Comparison of ENCODE assay signal across 8 mouse cellular contexts in genomic region chr16:11323324-11324051, GRCm38 (mm10). TPM values are rescaled to one million over a fixed set of nuclear protein-coding genes. Genes with fewer than 3 reads are reported as not detected.
DNase-seq lines count a peak whose midpoint lies in the region; ATAC-seq and TF ChIP-seq lines count a peak whose summit lies in the region.

No protein-coding gene starts in this region.

- ATAC-seq in heart, postnatal 0 days (ENCODE audit: insufficient read depth, low read depth) = 0 out of 2 replicates have a peak, but pooled peaks have one; percentile 2
- peak; percentile 57 for ATAC-seq in megakaryocyte, adult 5-6 weeks (ENCODE audit: poor library complexity, severe bottlenecking)
- peak; percentile 30 for ATAC-seq in stomach, postnatal 0 days (ENCODE audit: low FRiP score, low TSS enrichment)

- 4% methylated on average over 17 of the region's 17 CpGs for WGBS in heart, postnatal 0 days
- WGBS in stomach, postnatal 0 days = 2% methylated on average over 17 of the region's 17 CpGs

- no peaks in the 10 kb centered on the region; a peak in 2 of 4 replicates for H3K27me3 ChIP-seq in MEL (ENCODE audit: control insufficient read depth in 1 of 2, insufficient read depth in 2 of 2, low read length in 2 of 2)
- H3K27me3 ChIP-seq in heart, postnatal 0 days (ENCODE audit: control insufficient read depth, insufficient read depth, low read length) = no peaks in the 10 kb centered on the region
- H3K27me3 ChIP-seq in stomach, postnatal 0 days (ENCODE audit: control insufficient read depth, insufficient read depth, low read length) = no peaks in the 10 kb centered on the region

- H3K79me2 ChIP-seq in MEL (ENCODE audit: control insufficient read depth, insufficient read depth, low read length, poor library complexity) = no peaks in the 10 kb centered on the region; the same call in 1 of the 2 replicates

- no peak; a peak in 1 of 4 replicates for TF ChIP-seq POLR2A in MEL (IDR thresholded peaks at IDR 0.05; ENCODE audit: control insufficient read depth in 1 of 2, insufficient read depth in 1 of 2, low read depth in 1 of 2, low read length in 2 of 2, poor library complexity in 1 of 2)

- H3K9me3 ChIP-seq in MEL (replicated peaks; ENCODE audit: insufficient read depth, low read length) = no peaks in the 10 kb centered on the region
- no peaks in the 10 kb centered on the region for H3K9me3 ChIP-seq in heart, postnatal 0 days (replicated peaks; ENCODE audit: control insufficient read depth, low read length)
- H3K9me3 ChIP-seq in stomach, postnatal 0 days (ENCODE audit: control insufficient read depth, low read length) = no peaks in the 10 kb centered on the region

- TF ChIP-seq EP300 in MEL (IDR thresholded peaks at IDR 0.05; ENCODE audit: low read depth in 1 of 2, low read length in 2 of 2) = no peak
- TF ChIP-seq EP300 in heart, postnatal 0 days (IDR thresholded peaks at IDR 0.05; ENCODE audit: low read depth) = no peak
- no peak for TF ChIP-seq EP300 in stomach, postnatal 0 days (optimal IDR thresholded peaks at IDR 0.05)

- H3K4me2 ChIP-seq in heart, postnatal 0 days (ENCODE audit: low read depth, low read length) = peak overlapping the region; percentile 95
- H3K4me2 ChIP-seq in stomach, postnatal 0 days (replicated peaks; ENCODE audit: low read depth) = peak overlapping the region; percentile 97

- H3K4me3 ChIP-seq in MEL (ENCODE audit: control insufficient read depth in 1 of 2, insufficient read depth in 1 of 2, low read depth in 2 of 2, low read length in 2 of 2) = peak overlapping the region; percentile 85 to 94
- peak overlapping the region; percentile 84 for H3K4me3 ChIP-seq in heart, postnatal 0 days (ENCODE audit: low read depth, low read length)
- H3K4me3 ChIP-seq in stomach, postnatal 0 days (ENCODE audit: low read depth, low read length) = peak overlapping the region; percentile 82

- DNase-seq in layer of hippocampus, adult 11-12 months (ENCODE audit: low spot score) = peak; percentile 20
- DNase-seq in layer of hippocampus, adult 9-11 months = no peak
- peak; percentile 55 for DNase-seq in MEL (ENCODE audit: low read depth, low spot score)
- DNase-seq in embryo, embryonic 11.5 days (ENCODE audit: low read depth, low spot score) = peak; percentile 29
- DNase-seq in heart, postnatal 0 days (ENCODE audit: low spot score) = peak; percentile 9
- peak; percentile 18 to 41 for DNase-seq in kidney, postnatal 4 days
- DNase-seq in stomach, postnatal 0 days (ENCODE audit: low spot score) = peak; percentile 42

- H3K27ac ChIP-seq in MEL (ENCODE audit: control insufficient read depth, low read depth, low read length) = no peak overlapping the region
- H3K27ac ChIP-seq in heart, postnatal 0 days (ENCODE audit: low read depth) = peak overlapping the region; percentile 78
- peak overlapping the region; percentile 91 for H3K27ac ChIP-seq in stomach, postnatal 0 days (replicated peaks)

- no peak for TF ChIP-seq RAD21 in MEL (IDR thresholded peaks at IDR 0.05; ENCODE audit: low read depth, low read length)

- no peak for TF ChIP-seq CTCF in MEL (IDR thresholded peaks at IDR 0.05 in 2 of 3, conservative IDR thresholded peaks at IDR 0.05 in 1 of 3; ENCODE audit: control insufficient read depth in 1 of 3, insufficient read depth in 1 of 3, low read depth in 2 of 3, low read length in 3 of 3, poor library complexity in 1 of 3, severe bottlenecking in 1 of 3)
- no peak for TF ChIP-seq CTCF in heart, postnatal 0 days (IDR thresholded peaks at IDR 0.05; ENCODE audit: low read depth)
- TF ChIP-seq CTCF in stomach, postnatal 0 days (IDR thresholded peaks at IDR 0.05; ENCODE audit: low read depth) = no peak

- H3K9ac ChIP-seq in MEL (ENCODE audit: control insufficient read depth, low read depth, low read length, poor library complexity, severe bottlenecking) = peak overlapping the region; percentile 73
- peak overlapping the region; percentile 74 for H3K9ac ChIP-seq in heart, postnatal 0 days (replicated peaks; ENCODE audit: low read depth, low read length)
- peak overlapping the region; percentile 82 for H3K9ac ChIP-seq in stomach, postnatal 0 days (ENCODE audit: low read length)

- peaks cover 0 to 7% of the 10 kb centered on the region in 2 experiments; a peak in 3 of 4 replicates for H3K4me1 ChIP-seq in MEL (ENCODE audit: control insufficient read depth in 1 of 2, insufficient read depth in 2 of 2, low read length in 2 of 2)
- H3K4me1 ChIP-seq in heart, postnatal 0 days (ENCODE audit: control insufficient read depth, insufficient read depth) = peaks cover 12% of the 10 kb centered on the region
- 0 out of 2 replicates have a peak, but pooled peaks cover 2% of the 10 kb centered on the region for H3K4me1 ChIP-seq in stomach, postnatal 0 days (replicated peaks; ENCODE audit: control insufficient read depth, insufficient read depth)

- H3K36me3 ChIP-seq in MEL (ENCODE audit: control insufficient read depth in 1 of 2, insufficient read depth in 2 of 2, low read length in 2 of 2) = peaks cover 0 to 5% of the 10 kb centered on the region in 2 experiments; a peak in 1 of 4 replicates
- H3K36me3 ChIP-seq in heart, postnatal 0 days (replicated peaks; ENCODE audit: control insufficient read depth, insufficient read depth, low read length) = no peaks in the 10 kb centered on the region
- H3K36me3 ChIP-seq in stomach, postnatal 0 days (ENCODE audit: control insufficient read depth, insufficient read depth, low read length) = no peaks in the 10 kb centered on the region

TF ChIP-seq in MEL, 35 proteins besides CTCF, POLR2A, EP300 and RAD21:
- no peak for TF ChIP-seq TCF12 (IDR thresholded peaks at IDR 0.05; ENCODE audit: low read depth, low read length)
- peak; percentile 20; the same call in 1 of the 2 replicates for TF ChIP-seq SIN3A (IDR thresholded peaks at IDR 0.05; ENCODE audit: low read length)
- no peak for TF ChIP-seq ZNF384 (IDR thresholded peaks at IDR 0.05; ENCODE audit: low read depth, low read length)
- no peak for TF ChIP-seq MAZ (IDR thresholded peaks at IDR 0.05; ENCODE audit: low read depth, low read length)
- 0 out of 2 replicates have a peak, but pooled peaks have one; percentile 12 for TF ChIP-seq UBTF (IDR thresholded peaks at IDR 0.05; ENCODE audit: borderline replicate concordance, insufficient read depth, low read depth, low read length)
TF ChIP-seq in MEL: peak in this region for 2.

RNA-seq across cellular contexts. Expression of gene Snx29, which starts 0.8 kb away (rescaled TPM):
- 0.42 and 0.73 TPM in 2 replicates for total RNA-seq in MEL (2012; rRNA removed)
- under 1 TPM in 1 of 2 experiments, not detected in 1; 0.72 TPM for polyA plus RNA-seq in MEL (2012; ENCODE audit: insufficient read depth in 1 of 2, insufficient read length in 2 of 2, low read depth in 1 of 2, low replicate concordance in 2 of 2, missing spikeins in 1 of 2)
- total RNA-seq in heart, postnatal 0 days (2014; rRNA removed; ENCODE audit: low replicate concordance) = 3.9 and 10.9 TPM in 2 replicates
- polyA plus RNA-seq in heart, postnatal 0 days (2015; fragmentation: Nextera tagmentation; extraction: Ambion mirVana) = 3.1 and 4.0 TPM in 2 replicates
- total RNA-seq in megakaryocyte, adult 5-6 weeks (2015) = 6.2 and 7.1 TPM in 2 replicates
- 4.7 and 6.3 TPM in 2 replicates for total RNA-seq in megakaryocyte, adult 5-6 weeks (2017)
- 4.8 and 5.2 TPM in 2 replicates for polyA plus RNA-seq in stomach, postnatal 0 days (2015; fragmentation: Nextera tagmentation; extraction: Ambion mirVana)

RNA-seq across cellular contexts. Expression of gene Tnfrsf17, which starts 9.9 kb away (rescaled TPM):
- total RNA-seq in MEL (2012; rRNA removed) = not detected in 2 replicates
- not detected for polyA plus RNA-seq in MEL (2012; ENCODE audit: insufficient read depth in 1 of 2, insufficient read length in 2 of 2, low read depth in 1 of 2, low replicate concordance in 2 of 2, missing spikeins in 1 of 2)
- total RNA-seq in heart, postnatal 0 days (2014; rRNA removed; ENCODE audit: low replicate concordance) = not detected in 2 replicates
- polyA plus RNA-seq in heart, postnatal 0 days (2015; fragmentation: Nextera tagmentation; extraction: Ambion mirVana) = 0.15 TPM in 1 of 2 replicates, not detected in the other
- total RNA-seq in megakaryocyte, adult 5-6 weeks (2015) = 1.7 TPM in 1 of 2 replicates, not detected in the other
- total RNA-seq in megakaryocyte, adult 5-6 weeks (2017) = 0.18 TPM in 1 of 2 replicates, not detected in the other
- polyA plus RNA-seq in stomach, postnatal 0 days (2015; fragmentation: Nextera tagmentation; extraction: Ambion mirVana) = 0.12 TPM in 1 of 2 replicates, not detected in the other

Comparison
In these comparisons a context has a peak if more than half of its experiments do, and no peak if none do; other contexts are left out.
1. ATAC-seq: peak in every context shown above with its lines; median percentile 57 in megakaryocyte, adult 5-6 weeks; 30 in stomach, postnatal 0 days; 2 in heart, postnatal 0 days.